Mouse (Mus musculus) cerebellum, adult 9-11 months (tissue): Measurements from ENCODE around the gene Gm9999.

Experiments used
- DNase-seq: peaks from one replicate; pipeline ENCODE4 v3.0.0; 2022

The Gm9999 gene

GRCm38 (mm10) chr7:47030517-47031193 is 47.3 kb downstream of the Gm9999 start:
- DNase-seq: no peak

DNA sequence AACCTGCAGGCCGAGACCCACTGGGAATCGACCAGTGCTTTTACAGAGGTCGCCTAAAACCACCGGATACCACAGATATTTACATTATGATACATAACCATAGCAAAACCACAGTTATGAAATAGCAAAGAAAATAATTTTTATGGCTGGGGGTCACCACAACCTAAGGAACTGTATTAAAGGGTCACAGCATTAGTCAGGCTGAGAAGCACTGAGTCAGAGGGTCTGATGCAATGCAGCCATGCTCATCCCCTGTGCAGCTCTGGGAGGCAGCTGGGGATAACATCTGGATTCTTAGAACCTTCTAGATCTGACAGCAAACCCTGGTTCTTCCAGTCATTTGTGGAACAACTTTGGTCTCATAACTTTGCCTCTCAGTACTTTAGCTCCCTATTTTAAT is 48.0 kb downstream of the Gm9999 start:
- DNase-seq: no peak

GRCm38 (mm10) chr7:47034785-47035384 is 51.5 kb downstream of the Gm9999 start:
- DNase-seq: no peak

DNA sequence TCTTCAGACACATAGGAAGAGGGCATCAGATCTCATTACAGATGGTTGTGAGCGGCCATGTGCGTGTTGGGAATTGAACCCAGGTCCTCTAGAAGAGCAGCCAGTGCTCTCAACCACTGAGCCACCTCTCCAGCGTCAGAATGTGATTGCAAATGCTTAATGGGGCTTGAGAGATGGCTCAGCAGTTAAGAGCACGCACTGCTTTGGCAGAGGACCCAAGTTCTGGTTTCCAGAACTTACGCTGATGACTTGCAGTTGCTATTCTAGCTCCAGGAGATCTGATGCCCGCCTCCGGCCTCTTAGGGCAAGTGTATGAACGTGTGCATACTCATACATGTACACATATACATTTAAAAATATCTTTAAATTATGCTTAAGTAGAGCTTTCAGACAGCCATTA is 52.0 kb downstream of the Gm9999 start:
- DNase-seq: no peak
